Mouse (Mus musculus) MEL (cell line): Measurements from ENCODE around the gene Pitpnc1. TPM values are rescaled to one million over a fixed set of nuclear protein-coding genes. Genes with fewer than 3 reads are reported as not detected.
A peak's percentile ranks its signal among the peaks of the same experiment; 100 is the strongest.

Experiments
- DNase-seq: peaks from one replicate; pipeline ENCODE4 v3.0.0; 2011; ENCODE audit warnings: low read depth, low spot score
- H3K27ac ChIP-seq: 2 replicates; pipeline ENCODE4 v1.5.1; 2012; ENCODE audit warnings: low read depth, mild to moderate bottlenecking, control low read depth, low read length, moderate library complexity; ENCODE audit not compliant: control insufficient read depth
- H3K27me3 ChIP-seq, 2 experiments: fragments of 150-350 bp in 1 of 2; sonication (generic) in 1 of 2; 2 replicates each; pipeline ENCODE4 v1.6.1; 2012; ENCODE audit warnings: low read length in 2 of 2, mild to moderate bottlenecking in 2 of 2, improper control_type of control experiment in 1 of 2, moderate library complexity in 1 of 2; ENCODE audit not compliant: insufficient read depth in 2 of 2, control insufficient read depth in 1 of 2
- H3K36me3 ChIP-seq, 2 experiments: 2 replicates each; pipeline ENCODE4 v1.6.1; 2012 to 2014; ENCODE audit warnings: low read length in 2 of 2, improper control_type of control experiment in 1 of 2, inconsistent platforms in 1 of 2, mild to moderate bottlenecking in 1 of 2; ENCODE audit not compliant: insufficient read depth in 2 of 2, control insufficient read depth in 1 of 2
- H3K4me1 ChIP-seq, 2 experiments: fragments of 150-350 bp in 1 of 2; sonication (generic) in 1 of 2; 2 replicates each; pipeline ENCODE4 v1.6.1; 2012; ENCODE audit warnings: low read length in 2 of 2, improper control_type of control experiment in 1 of 2, mild to moderate bottlenecking in 1 of 2; ENCODE audit not compliant: insufficient read depth in 2 of 2, control insufficient read depth in 1 of 2
- H3K4me3 ChIP-seq, 2 experiments: fragments of 150-350 bp in 1 of 2; sonication (generic) in 1 of 2; 2 replicates each; pipeline ENCODE4 v1.5.1; 2012; ENCODE audit warnings: low read depth in 2 of 2, low read length in 2 of 2, mild to moderate bottlenecking in 2 of 2, moderate library complexity in 2 of 2, control low read depth in 1 of 2, improper control_type of control experiment in 1 of 2; ENCODE audit not compliant: control insufficient read depth in 1 of 2, insufficient read depth in 1 of 2
- H3K79me2 ChIP-seq: 2 replicates; pipeline ENCODE4 v1.6.1; 2012; ENCODE audit warnings: mild to moderate bottlenecking, low read length, moderate library complexity; ENCODE audit not compliant: control insufficient read depth, poor library complexity, insufficient read depth
- H3K9ac ChIP-seq: 2 replicates; pipeline ENCODE4 v1.6.1; 2012; ENCODE audit warnings: low read depth, mild to moderate bottlenecking, control low read depth, low read length, moderate library complexity; ENCODE audit not compliant: control insufficient read depth, poor library complexity, severe bottlenecking
- H3K9me3 ChIP-seq: fragments of 150-350 bp; sonication (generic); replicated peaks from 2 replicates; pipeline ENCODE4 v1.6.1; 2012; ENCODE audit warnings: mild to moderate bottlenecking, low read length, improper control_type of control experiment, moderate library complexity; ENCODE audit not compliant: insufficient read depth
- BHLHE40 ChIP-seq: IDR thresholded peaks from 2 replicates; pipeline ENCODE4 v1.6.1; 2012; ENCODE audit warnings: low read depth, mild to moderate bottlenecking, inconsistent platforms, low read length, improper control_type of control experiment, borderline replicate concordance
- CHD1 ChIP-seq: IDR thresholded peaks from 2 replicates; pipeline ENCODE4 v1.6.1; 2012; ENCODE audit warnings: low read depth, mild to moderate bottlenecking, inconsistent platforms, low read length, improper control_type of control experiment
- CHD2 ChIP-seq: IDR thresholded peaks from 2 replicates; pipeline ENCODE4 v1.6.1; 2011; ENCODE audit warnings: low read length, improper control_type of control experiment
- CTCF ChIP-seq, 3 experiments: IDR thresholded peaks in 2 of 3; conservative IDR thresholded peaks in 1 of 3; 2 replicates each; pipeline ENCODE4 v1.5.1; 2011 to 2012; ENCODE audit warnings: low read length in 3 of 3, low read depth in 2 of 3, mild to moderate bottlenecking in 2 of 3, improper control_type of control experiment in 1 of 3, inconsistent platforms in 1 of 3, mixed read lengths in 1 of 3, moderate library complexity in 1 of 3; ENCODE audit not compliant: control insufficient read depth in 1 of 3, insufficient read depth in 1 of 3, poor library complexity in 1 of 3, severe bottlenecking in 1 of 3
- HCFC1 ChIP-seq: IDR thresholded peaks from 2 replicates; pipeline ENCODE4 v1.6.1; 2012; ENCODE audit warnings: low read depth, mild to moderate bottlenecking, inconsistent platforms, low read length, improper control_type of control experiment, moderate library complexity
- KAT2A ChIP-seq: conservative IDR thresholded peaks from 2 replicates; pipeline ENCODE4 v1.6.1; 2012; ENCODE audit warnings: low read depth, low read length, improper control_type of control experiment, inconsistent platforms
- MAX ChIP-seq: IDR thresholded peaks from 2 replicates; pipeline ENCODE4 v1.6.1; 2011; ENCODE audit warnings: low read length, improper control_type of control experiment
- MXI1 ChIP-seq: IDR thresholded peaks from 2 replicates; pipeline ENCODE4 v1.6.1; 2011; ENCODE audit warnings: mild to moderate bottlenecking, low read depth, low read length, improper control_type of control experiment
- MYB ChIP-seq: IDR thresholded peaks from 2 replicates; pipeline ENCODE4 v1.6.1; 2011; ENCODE audit warnings: mild to moderate bottlenecking, low read depth, low read length, improper control_type of control experiment
- MYC ChIP-seq: IDR thresholded peaks from 2 replicates; pipeline ENCODE4 v1.6.1; 2011; ENCODE audit warnings: low read depth, mild to moderate bottlenecking, low read length, improper control_type of control experiment, moderate library complexity
- POLR2A ChIP-seq, 2 experiments: IDR thresholded peaks; 2 replicates each; pipeline ENCODE4 v1.6.1; 2011 to 2012; ENCODE audit warnings: low read length in 2 of 2, mild to moderate bottlenecking in 2 of 2, control low read depth in 1 of 2, improper control_type of control experiment in 1 of 2, low read depth in 1 of 2, moderate library complexity in 1 of 2; ENCODE audit not compliant: control insufficient read depth in 1 of 2, insufficient read depth in 1 of 2, poor library complexity in 1 of 2
- POLR2AphosphoS2 ChIP-seq: IDR thresholded peaks from 2 replicates; pipeline ENCODE4 v1.6.1; 2011; ENCODE audit warnings: low read length, improper control_type of control experiment
- RAD21 ChIP-seq: IDR thresholded peaks from 2 replicates; pipeline ENCODE4 v1.6.1; 2011; ENCODE audit warnings: mild to moderate bottlenecking, low read depth, low read length, improper control_type of control experiment
- RCOR1 ChIP-seq: IDR thresholded peaks from 2 replicates; pipeline ENCODE4 v1.6.1; 2012; ENCODE audit warnings: low read depth, mild to moderate bottlenecking, inconsistent platforms, low read length, improper control_type of control experiment
- TAL1 ChIP-seq: IDR thresholded peaks from 2 replicates; pipeline ENCODE4 v1.6.1; 2012; ENCODE audit warnings: mild to moderate bottlenecking, inconsistent platforms, low read length, moderate library complexity, mixed read lengths
- TBP ChIP-seq: IDR thresholded peaks from 2 replicates; pipeline ENCODE4 v1.8.0; 2011; ENCODE audit warnings: low read depth, low read length, improper control_type of control experiment
- TCF12 ChIP-seq: IDR thresholded peaks from 2 replicates; pipeline ENCODE4 v1.6.1; 2014; ENCODE audit warnings: low read depth, mild to moderate bottlenecking, inconsistent platforms, low read length, improper control_type of control experiment, moderate library complexity
- USF1 ChIP-seq: IDR thresholded peaks from 2 replicates; pipeline ENCODE4 v1.6.1; 2014; ENCODE audit warnings: low read depth, mild to moderate bottlenecking, inconsistent platforms, low read length, improper control_type of control experiment, moderate library complexity
- USF2 ChIP-seq, 2 experiments: IDR thresholded peaks; 2 replicates each; pipeline ENCODE4 v1.6.1; 2011 to 2012; ENCODE audit warnings: improper control_type of control experiment in 2 of 2, low read length in 2 of 2, borderline replicate concordance in 1 of 2, inconsistent platforms in 1 of 2, low read depth in 1 of 2, mild to moderate bottlenecking in 1 of 2; ENCODE audit not compliant: insufficient read depth in 1 of 2
- ZKSCAN1 ChIP-seq: IDR thresholded peaks from 2 replicates; pipeline ENCODE4 v1.6.1; 2012; ENCODE audit warnings: low read depth, mild to moderate bottlenecking, inconsistent platforms, low read length, improper control_type of control experiment, moderate library complexity
- polyA plus RNA-seq, 2 experiments: library from polyadenylated mRNA; stranded (reverse) in 1 of 2; unstranded in 1 of 2; fragments of >175 nt in 1 of 2; fragments of >200 nt in 1 of 2; gene quantifications; 2 replicates each; pipeline versions ENCODE4 v1.2.1 to v1.2.4; 2012; ENCODE audit warnings: low replicate concordance in 2 of 2, low read depth in 1 of 2; ENCODE audit not compliant: insufficient read length in 2 of 2, insufficient read depth in 1 of 2, missing spikeins in 1 of 2
- total RNA-seq: library from RNA; depleted of rRNA; stranded (reverse); fragments of 300-350 nt; gene quantifications from 2 replicates; pipeline ENCODE4 v1.2.3, GENCODE M21; 2012

Pitpnc1 gene
- total and polyA plus RNA-seq, 3 experiments, result 19.3 to 25.3 TPM; not detected in 1

DNA sequence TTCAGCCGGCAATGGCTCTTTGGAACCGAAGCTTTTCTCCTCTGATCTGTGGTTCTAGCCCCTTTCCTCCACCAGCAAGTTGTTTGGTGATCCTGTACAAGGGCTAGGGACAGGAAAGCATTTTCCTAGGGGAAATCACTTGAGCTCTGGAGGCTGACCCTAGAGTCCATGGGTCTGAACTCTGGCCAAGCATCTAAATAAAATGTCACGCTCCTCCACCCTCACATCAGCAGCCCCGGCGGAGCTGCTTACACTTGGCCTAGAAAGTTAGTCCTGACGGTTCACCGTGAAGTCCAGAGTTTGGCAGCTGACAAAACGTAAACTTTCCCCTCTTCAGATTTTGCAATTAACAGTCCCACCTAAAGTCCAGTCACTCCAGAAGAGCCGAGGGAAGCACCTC is 90.5 kb downstream of the Pitpnc1 start:
- H3K9ac ChIP-seq, result no peak overlapping the region
- no peaks in the 10 kb centered on the region for H3K27me3 ChIP-seq
- H3K79me2 ChIP-seq, result peaks cover 4% of the 10 kb centered on the region
- H3K36me3 ChIP-seq, result no peaks in the 10 kb centered on the region
- no peak overlapping the region for H3K4me3 ChIP-seq
- H3K27ac ChIP-seq, result no peak overlapping the region
- TF ChIP-seq ZKSCAN1 (no peak), RAD21 (no peak), BHLHE40 (no peak), RCOR1 (no peak), MYC (no peak), CHD1 (no peak), KAT2A (no peak), USF1 (no peak), MXI1 (no peak), MAX (no peak), USF2 (IDR thresholded peaks at IDR 0.05; ENCODE audit: borderline replicate concordance in 1 of 2, insufficient read depth in 1 of 2, low read depth in 1 of 2, low read length in 2 of 2) (no peak), POLR2AphosphoS2 (no peak), CHD2 (no peak), MYB (no peak), TCF12 (no peak), HCFC1 (no peak), TAL1 (no peak)
- no peaks in the 10 kb centered on the region for H3K9me3 ChIP-seq
- DNase-seq, result no peak
- H3K4me1 ChIP-seq, result no peaks in the 10 kb centered on the region

DNA sequence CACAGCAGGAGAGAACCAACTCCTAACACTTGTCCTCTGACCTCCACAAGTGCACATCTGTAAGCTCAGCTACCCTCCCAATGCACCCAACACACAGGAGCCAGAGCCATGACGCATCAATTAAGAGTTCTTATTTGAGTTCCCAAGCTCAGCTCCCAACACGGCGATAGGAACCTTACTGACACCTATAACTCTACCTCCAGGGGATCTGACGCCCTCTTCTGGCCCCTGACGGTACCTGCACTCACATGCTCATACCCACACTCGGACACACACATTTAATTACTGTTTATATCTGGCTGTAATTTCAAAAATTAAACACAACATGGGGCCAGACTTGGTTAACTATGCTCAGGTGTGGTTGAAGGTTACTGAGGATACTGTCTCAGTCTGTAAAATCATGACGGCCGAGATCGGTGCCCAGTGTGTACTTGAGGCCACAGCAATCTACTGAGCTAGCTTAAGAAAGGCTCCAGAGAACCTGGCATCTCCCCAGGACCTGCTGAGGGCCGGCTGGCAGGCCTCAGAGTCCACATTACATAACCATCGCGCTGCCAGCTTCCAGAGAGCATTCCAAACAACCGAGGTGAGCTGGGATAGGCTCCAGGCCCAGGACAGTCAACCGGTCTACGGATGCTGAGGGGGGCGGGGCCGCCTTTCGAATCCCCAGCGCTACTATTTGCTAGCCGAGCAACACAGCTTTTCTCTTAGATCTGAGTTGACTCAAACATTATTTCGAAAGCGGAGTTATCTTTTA is 91.2 kb downstream of the Pitpnc1 start:
- no peak for TF ChIP-seq TBP
- TF ChIP-seq CTCF (IDR thresholded peaks at IDR 0.05 in 2 of 3, conservative IDR thresholded peaks at IDR 0.05 in 1 of 3; ENCODE audit: control insufficient read depth in 1 of 3, insufficient read depth in 1 of 3, low read depth in 2 of 3, low read length in 3 of 3, poor library complexity in 1 of 3, severe bottlenecking in 1 of 3), result peak; percentile 21 to 42 (median 25); a peak in 4 of 6 replicates
- no peak for TF ChIP-seq POLR2A (IDR thresholded peaks at IDR 0.05; ENCODE audit: control insufficient read depth in 1 of 2, insufficient read depth in 1 of 2, low read depth in 1 of 2, low read length in 2 of 2, poor library complexity in 1 of 2)

More for the DNA sequence above, 91.2 kb downstream of the Pitpnc1 start:
- Histone ChIP-seq H3K9me3 (no peaks in the 10 kb centered on the region), H3K27me3 (no peaks in the 10 kb centered on the region), H3K4me1 (no peaks in the 10 kb centered on the region), H3K79me2 (peaks cover 4% of the 10 kb centered on the region), H3K36me3 (no peaks in the 10 kb centered on the region), H3K27ac (no peak overlapping the region), H3K4me3 (no peak overlapping the region), H3K9ac (no peak overlapping the region)
- DNase-seq, result no peak
